Mouse (Mus musculus) erythroblast, adult 5-6 weeks (primary cell): Measurements from ENCODE around the gene Elmo3. TPM values are rescaled to one million over a fixed set of nuclear protein-coding genes. Genes with fewer than 3 reads are reported as not detected.

ENCODE experiments used
- ATAC-seq: replicated peaks from 2 replicates; pipeline ENCODE4 v1.8.0; 2016; ENCODE audit warnings: moderate number of reproducible peaks, mild to moderate bottlenecking, moderate TSS enrichment, inconsistent platforms; ENCODE audit not compliant: poor library complexity, low FRiP score, severe bottlenecking
- total RNA-seq, 2 experiments: library from RNA; stranded (forward) in 1 of 2; stranded (reverse) in 1 of 2; fragments of 150-400 nt in 1 of 2; fragments of 200-764, 138-1000 nt in 1 of 2; gene quantifications; 2 replicates each; pipeline versions ENCODE4 v1.2.3 to v1.2.4; 2015 to 2017; ENCODE audit warnings: low replicate concordance in 2 of 2

The Elmo3 gene
- total RNA-seq, 2 experiments from 2014 or later: 13.8 to 22.1 TPM

- no peak for ATAC-seq
Observed at GRCm38 (mm10) chr8:105318662-105319190, 13.3 kb downstream of the Elmo3 start.

GRCm38 (mm10) chr8:105323183-105323582 lies 17.8 kb downstream of the Elmo3 start:
- peak; percentile 75 for ATAC-seq

- ATAC-seq: peak; percentile 16
Observed at GRCm38 (mm10) chr8:105325641-105326093, 20.3 kb downstream of the Elmo3 start.

- ATAC-seq: peak; percentile 81
Observed at GRCm38 (mm10) chr8:105326141-105326672, 20.8 kb downstream of the Elmo3 start, which contains the start of the genes Lrrc29 and Tmem208. Gene Lrrc29 (minus strand): TSS chr8:105326278. Gene Tmem208 (plus strand): TSS chr8:105326354.

GRCm38 (mm10) chr8:105326968-105327367 lies 21.6 kb downstream of the Elmo3 start:
- no peak for ATAC-seq

GRCm38 (mm10) chr8:105330325-105330724 lies 24.9 kb downstream of the Elmo3 start:
- ATAC-seq: no peak

GRCm38 (mm10) chr8:105331469-105331868 lies 26.1 kb downstream of the Elmo3 start:
- ATAC-seq: no peak

GRCm38 (mm10) chr8:105331931-105332330 lies 26.5 kb downstream of the Elmo3 start:
- ATAC-seq: no peak

GRCm38 (mm10) chr8:105332523-105332922 lies 27.1 kb downstream of the Elmo3 start:
- no peak for ATAC-seq

- peak; percentile 32; the same call in 1 of the 2 replicates for ATAC-seq
Observed at GRCm38 (mm10) chr8:105336373-105337130, 31.2 kb downstream of the Elmo3 start.

- ATAC-seq: no peak
Observed at GRCm38 (mm10) chr8:105338992-105339391, 33.6 kb downstream of the Elmo3 start.

GRCm38 (mm10) chr8:105339886-105340635 lies 34.7 kb downstream of the Elmo3 start:
- no peak for ATAC-seq

- no peak for ATAC-seq
Observed at GRCm38 (mm10) chr8:105341399-105341798, 36.0 kb downstream of the Elmo3 start.

GRCm38 (mm10) chr8:105342768-105343167 lies 37.4 kb downstream of the Elmo3 start:
- no peak for ATAC-seq

- ATAC-seq: no peak
Observed at GRCm38 (mm10) chr8:105343791-105344574, 38.6 kb downstream of the Elmo3 start.

GRCm38 (mm10) chr8:105345061-105345975 lies 39.9 kb downstream of the Elmo3 start:
- no peak for ATAC-seq

GRCm38 (mm10) chr8:105346611-105347427 lies 41.4 kb downstream of the Elmo3 start:
- ATAC-seq: peak; percentile 8; the same call in 1 of the 2 replicates
